Mouse (Mus musculus): ENCODE data around the gene P4ha3. TPM values are rescaled to one million over a fixed set of nuclear protein-coding genes. Genes with fewer than 3 reads are reported as not detected.

P4ha3 gene
- polyA plus RNA-seq, 2 experiments = 0.83 to 1.5 TPM

DNA sequence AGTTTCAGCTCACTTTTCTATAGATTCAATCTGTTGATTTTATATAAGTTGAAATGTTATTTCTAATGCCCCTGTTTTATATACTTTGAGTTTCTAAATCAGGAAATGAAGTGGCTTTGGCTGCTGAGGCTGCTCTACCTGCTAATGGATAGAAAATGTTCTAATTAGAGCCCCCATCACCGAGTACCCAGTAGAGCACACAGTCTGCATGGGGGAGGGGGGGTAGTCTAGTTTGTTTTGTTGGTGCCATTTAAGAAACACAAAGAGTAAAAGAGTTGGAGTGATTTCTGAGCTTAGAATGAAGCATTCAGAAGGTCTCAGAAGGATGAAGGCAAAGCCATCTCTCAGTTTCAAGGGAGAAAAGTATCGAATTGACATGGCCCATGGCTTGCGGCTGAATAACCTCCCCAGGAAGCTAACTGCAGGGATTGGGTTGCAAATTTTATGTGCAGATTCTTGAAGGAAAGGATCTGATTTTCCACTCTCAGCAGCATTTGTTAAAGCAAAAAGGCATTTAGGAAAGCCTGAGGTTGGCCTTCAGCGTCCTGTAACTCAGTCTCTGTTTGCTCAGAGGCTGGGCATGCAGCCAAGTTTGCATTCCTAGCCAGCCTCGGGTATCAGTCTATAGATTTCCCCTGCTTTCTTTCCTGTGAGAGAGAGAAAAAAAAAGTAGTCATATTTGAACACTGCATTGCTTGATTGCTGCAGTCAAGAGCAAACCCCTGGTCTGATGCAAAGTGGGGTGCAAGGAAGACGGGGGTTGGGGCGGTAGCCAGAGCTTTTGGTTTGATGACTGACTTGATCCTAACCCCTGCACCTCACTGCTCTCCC is 2.6 kb downstream of the P4ha3 start:
- H3K4me2 ChIP-seq (ENCODE audit: low read depth) = peak overlapping the region; percentile 22
- peak overlapping the region; percentile 10; the same call in 1 of the 2 replicates for H3K27ac ChIP-seq
- no peak for TF ChIP-seq CTCF (IDR thresholded peaks at IDR 0.05; ENCODE audit: low read depth)
- TF ChIP-seq EP300 (IDR thresholded peaks at IDR 0.05; ENCODE audit: low read depth) = no peak
- H3K4me3 ChIP-seq (ENCODE audit: insufficient read depth in 1 of 2, low read depth in 2 of 2, low read length in 2 of 2) = no peak overlapping the region
- H3K9me3 ChIP-seq (ENCODE audit: control insufficient read depth, low read length) = no peaks in the 10 kb centered on the region
- WGBS (ENCODE audit: insufficient replicate concordance) = 35% methylated on average over 7 of the region's 7 CpGs
- no peaks in the 10 kb centered on the region for H3K36me3 ChIP-seq (replicated peaks; ENCODE audit: control insufficient read depth, insufficient read depth, low read depth)
- peaks cover 41% of the 10 kb centered on the region for H3K27me3 ChIP-seq (ENCODE audit: control insufficient read depth, insufficient read depth, low read length)
- peak; percentile 20 to 36 (median 26) for DNase-seq (ENCODE audit: low read depth in 3 of 3, low spot score in 3 of 3)
- peaks cover 0 to 4% of the 10 kb centered on the region in 2 experiments; a peak in 1 of 4 replicates for H3K4me1 ChIP-seq (replicated peaks; ENCODE audit: control insufficient read depth in 2 of 2, insufficient read depth in 2 of 2, low read length in 1 of 2)
- no peak overlapping the region for H3K9ac ChIP-seq (replicated peaks)
- no peak for ATAC-seq (ENCODE audit: insufficient read depth)

DNA sequence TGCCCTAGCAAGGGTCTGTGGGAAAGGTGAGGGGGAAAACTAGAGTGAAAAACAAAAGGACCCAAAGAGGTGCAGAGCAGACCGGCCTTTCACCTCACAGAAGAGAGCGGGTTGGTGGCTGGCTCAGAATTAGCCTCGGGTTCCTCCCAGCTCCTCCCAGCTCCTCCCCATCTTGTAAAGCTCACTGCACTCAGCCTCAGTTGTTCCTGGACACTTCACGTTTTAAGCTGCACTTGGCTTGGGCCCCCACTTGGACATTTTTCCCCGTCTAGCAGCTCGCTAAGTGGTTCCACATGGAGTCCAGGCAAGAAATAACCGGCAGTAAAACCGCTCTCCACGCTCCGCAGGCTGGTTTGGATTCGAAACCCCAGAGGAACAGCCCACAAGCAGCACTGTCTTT is 3.3 kb downstream of the P4ha3 start:
- WGBS (ENCODE audit: insufficient replicate concordance) = 39% methylated on average over 11 of the region's 11 CpGs
- Histone ChIP-seq H3K4me1 (replicated peaks; ENCODE audit: control insufficient read depth in 2 of 2, insufficient read depth in 2 of 2, low read length in 1 of 2) (peaks cover 0 to 4% of the 10 kb centered on the region in 2 experiments; a peak in 1 of 4 replicates), H3K27ac (peak overlapping the region; percentile 10; the same call in 1 of the 2 replicates), H3K4me3 (ENCODE audit: insufficient read depth in 1 of 2, low read depth in 2 of 2, low read length in 2 of 2) (no peak overlapping the region), H3K4me2 (ENCODE audit: low read depth) (peak overlapping the region; percentile 22), H3K36me3 (replicated peaks; ENCODE audit: control insufficient read depth, insufficient read depth, low read depth) (no peaks in the 10 kb centered on the region), H3K9ac (replicated peaks) (no peak overlapping the region), H3K27me3 (ENCODE audit: control insufficient read depth, insufficient read depth, low read length) (peaks cover 41% of the 10 kb centered on the region), H3K9me3 (ENCODE audit: control insufficient read depth, low read length) (no peaks in the 10 kb centered on the region)
- ATAC-seq (ENCODE audit: insufficient read depth) (no peak), DNase-seq (ENCODE audit: low read depth in 3 of 3, low spot score in 3 of 3) (no peak)
- no peak for TF ChIP-seq EP300 (IDR thresholded peaks at IDR 0.05; ENCODE audit: low read depth)
- TF ChIP-seq CTCF (IDR thresholded peaks at IDR 0.05; ENCODE audit: low read depth) = no peak

DNA sequence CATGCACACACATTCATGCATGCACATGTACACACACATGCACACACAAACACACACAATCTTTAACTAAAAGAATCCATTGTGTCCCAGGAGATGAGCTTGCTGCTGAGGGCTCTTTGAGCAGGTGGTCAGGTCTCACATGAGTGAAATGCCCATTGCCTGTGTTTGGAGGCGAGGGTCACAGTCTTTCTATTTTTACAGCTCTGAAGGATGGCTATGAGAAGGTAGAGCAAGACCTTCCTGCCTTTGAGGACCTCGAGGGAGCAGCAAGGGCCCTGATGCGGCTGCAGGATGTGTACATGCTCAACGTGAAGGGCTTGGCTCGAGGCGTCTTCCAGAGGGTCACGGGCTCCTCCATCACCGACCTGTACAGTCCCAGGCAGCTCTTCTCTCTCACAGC is 8.2 kb downstream of the P4ha3 start:
- 58% methylated on average over 8 of the region's 8 CpGs for WGBS (ENCODE audit: insufficient replicate concordance)
- Histone ChIP-seq H3K27ac (no peak overlapping the region), H3K4me2 (ENCODE audit: low read depth) (no peak overlapping the region), H3K9ac (replicated peaks) (no peak overlapping the region), H3K36me3 (replicated peaks; ENCODE audit: control insufficient read depth, insufficient read depth, low read depth) (no peaks in the 10 kb centered on the region), H3K4me1 (replicated peaks; ENCODE audit: control insufficient read depth in 2 of 2, insufficient read depth in 2 of 2, low read length in 1 of 2) (0 out of 4 replicates have a peak, but pooled peaks cover 0 to 1% of the 10 kb centered on the region in 2 experiments), H3K9me3 (ENCODE audit: control insufficient read depth, low read length) (no peaks in the 10 kb centered on the region), H3K27me3 (ENCODE audit: control insufficient read depth, insufficient read depth, low read length) (peaks cover 6% of the 10 kb centered on the region), H3K4me3 (ENCODE audit: insufficient read depth in 1 of 2, low read depth in 2 of 2, low read length in 2 of 2) (no peak overlapping the region)
- ATAC-seq (ENCODE audit: insufficient read depth) (no peak), DNase-seq (ENCODE audit: low read depth in 3 of 3, low spot score in 3 of 3) (no peak)
- TF ChIP-seq CTCF (IDR thresholded peaks at IDR 0.05; ENCODE audit: low read depth) = no peak
- no peak for TF ChIP-seq EP300 (IDR thresholded peaks at IDR 0.05; ENCODE audit: low read depth)

DNA sequence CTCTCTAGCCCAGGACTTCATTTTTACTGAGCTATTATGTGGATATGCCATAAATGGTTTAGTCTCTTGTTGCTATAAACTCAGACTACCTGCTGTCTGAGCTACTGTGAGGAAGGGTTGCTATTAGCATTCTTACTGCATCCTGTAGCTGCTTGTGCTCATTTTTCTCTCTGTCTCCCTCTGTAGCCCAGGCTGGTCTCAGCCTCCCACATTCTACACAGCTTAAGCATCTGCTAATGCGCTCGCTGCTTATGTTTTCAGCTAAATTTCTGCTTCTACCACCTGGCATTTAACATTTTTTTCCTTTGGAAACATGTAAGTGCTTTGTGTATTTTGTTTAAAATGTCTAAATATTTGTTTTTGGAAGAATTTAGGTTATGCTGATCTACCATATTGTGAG is 10.4 kb downstream of the P4ha3 start:
- H3K27ac ChIP-seq = no peak overlapping the region
- H3K4me1 ChIP-seq (replicated peaks; ENCODE audit: control insufficient read depth in 2 of 2, insufficient read depth in 2 of 2, low read length in 1 of 2) = no peaks in the 10 kb centered on the region
- H3K27me3 ChIP-seq (ENCODE audit: control insufficient read depth, insufficient read depth, low read length) = no peaks in the 10 kb centered on the region
- ATAC-seq (ENCODE audit: insufficient read depth) (no peak), DNase-seq (ENCODE audit: low read depth in 3 of 3, low spot score in 3 of 3) (no peak)
- H3K4me3 ChIP-seq (ENCODE audit: insufficient read depth in 1 of 2, low read depth in 2 of 2, low read length in 2 of 2) = no peak overlapping the region
- no peaks in the 10 kb centered on the region for H3K9me3 ChIP-seq (ENCODE audit: control insufficient read depth, low read length)
- H3K4me2 ChIP-seq (ENCODE audit: low read depth) = no peak overlapping the region
- WGBS (ENCODE audit: insufficient replicate concordance) = 83% methylated on average over 2 of the region's 2 CpGs
- no peak for TF ChIP-seq EP300 (IDR thresholded peaks at IDR 0.05; ENCODE audit: low read depth)
- no peak for TF ChIP-seq CTCF (IDR thresholded peaks at IDR 0.05; ENCODE audit: low read depth)
- no peak overlapping the region for H3K9ac ChIP-seq (replicated peaks)
- H3K36me3 ChIP-seq (replicated peaks; ENCODE audit: control insufficient read depth, insufficient read depth, low read depth) = no peaks in the 10 kb centered on the region

DNA sequence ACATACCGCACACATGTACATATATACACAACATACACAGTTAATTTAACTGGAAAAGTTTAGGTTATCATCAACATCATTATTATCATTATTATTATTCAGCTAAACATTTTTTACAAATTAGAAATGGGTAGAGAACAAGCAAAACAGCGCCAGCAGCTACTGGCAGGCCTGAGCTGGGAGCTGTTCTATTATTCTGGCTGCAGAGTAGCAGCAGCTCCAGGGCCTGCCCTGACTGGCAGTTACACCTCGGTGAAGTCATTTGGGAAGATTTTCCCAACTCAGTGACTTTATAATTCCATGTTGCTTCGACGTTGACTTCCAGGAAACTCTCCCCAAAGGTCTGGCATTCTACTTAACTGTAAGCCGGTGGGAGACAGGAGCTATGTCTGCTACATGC is 11.4 kb downstream of the P4ha3 start:
- WGBS (ENCODE audit: insufficient replicate concordance) = 65% methylated on average over 6 of the region's 6 CpGs
- no peak overlapping the region for H3K4me2 ChIP-seq (ENCODE audit: low read depth)
- ATAC-seq (ENCODE audit: insufficient read depth) = no peak
- no peaks in the 10 kb centered on the region for H3K36me3 ChIP-seq (replicated peaks; ENCODE audit: control insufficient read depth, insufficient read depth, low read depth)
- H3K9me3 ChIP-seq (ENCODE audit: control insufficient read depth, low read length) = no peaks in the 10 kb centered on the region
- TF ChIP-seq CTCF (IDR thresholded peaks at IDR 0.05; ENCODE audit: low read depth) (no peak), EP300 (IDR thresholded peaks at IDR 0.05; ENCODE audit: low read depth) (no peak)
- no peaks in the 10 kb centered on the region; a peak in 1 of 4 replicates for H3K4me1 ChIP-seq (replicated peaks; ENCODE audit: control insufficient read depth in 2 of 2, insufficient read depth in 2 of 2, low read length in 1 of 2)
- H3K27ac ChIP-seq = no peak overlapping the region
- DNase-seq (ENCODE audit: low read depth in 3 of 3, low spot score in 3 of 3) = no peak
- no peaks in the 10 kb centered on the region for H3K27me3 ChIP-seq (ENCODE audit: control insufficient read depth, insufficient read depth, low read length)
- no peak overlapping the region for H3K4me3 ChIP-seq (ENCODE audit: insufficient read depth in 1 of 2, low read depth in 2 of 2, low read length in 2 of 2)
- H3K9ac ChIP-seq (replicated peaks) = no peak overlapping the region

All from liver, embryonic 14.5 days (tissue).